Mouse (Mus musculus) stomach, embryonic 15.5 days (tissue): ENCODE data around the gene Rpl41. TPM values are rescaled to one million over a fixed set of nuclear protein-coding genes. Genes with fewer than 3 reads are reported as not detected.
"Not testable (repeated sequence)": the region's sequence is repeated elsewhere in the genome, so short reads cannot be mapped to it uniquely, and the experiment has no call there.

Source experiments
- ATAC-seq: fragments of 200-750 bp; cut with Nextera tagmentation; 2 replicates; pipeline ENCODE4 v1.8.0; 2017; ENCODE audit warnings: low read depth, moderate number of reproducible peaks, moderate TSS enrichment; ENCODE audit not compliant: insufficient read depth, low FRiP score
- H3K27ac ChIP-seq: fragments of 300-500 bp; sonication (generic); 2 replicates; pipeline ENCODE4 v1.5.1; 2015; ENCODE audit warnings: mild to moderate bottlenecking, inconsistent platforms
- H3K27me3 ChIP-seq: fragments of 300-500 bp; sonication (generic); replicated peaks from 2 replicates; pipeline ENCODE4 v1.6.1; 2015; ENCODE audit warnings: inconsistent platforms
- H3K36me3 ChIP-seq: fragments of 300-500 bp; sonication (generic); 2 replicates; pipeline ENCODE4 v1.6.1; 2015; ENCODE audit warnings: inconsistent platforms
- H3K4me1 ChIP-seq: fragments of 300-500 bp; sonication (generic); 2 replicates; pipeline ENCODE4 v1.6.1; 2015; ENCODE audit warnings: inconsistent platforms
- H3K4me2 ChIP-seq: fragments of 300-500 bp; sonication (generic); 2 replicates; pipeline ENCODE4 v1.6.1; 2015; ENCODE audit warnings: mild to moderate bottlenecking, inconsistent platforms
- H3K4me3 ChIP-seq: fragments of 300-500 bp; sonication (generic); replicated peaks from 2 replicates; pipeline ENCODE4 v1.5.1; 2015; ENCODE audit warnings: inconsistent platforms
- H3K9ac ChIP-seq: fragments of 300-500 bp; sonication (generic); 2 replicates; pipeline ENCODE4 v1.6.1; 2015; ENCODE audit warnings: inconsistent platforms
- H3K9me3 ChIP-seq: fragments of 300-500 bp; sonication (generic); 2 replicates; pipeline ENCODE4 v1.6.1; 2016; ENCODE audit warnings: inconsistent platforms
- WGBS: fragments of 180-500 bp; shearing (Covaris S2); methylation state at CpG from one replicate; pipeline ENCODE4 v1.1.7; 2015; 5-methylcytosine and 5-hydroxymethylcytosine counted together
- polyA plus RNA-seq: library from polyadenylated mRNA; unstranded; fragments of >200 nt; fragmentation: Nextera tagmentation; extraction: Ambion mirVana; gene quantifications from 2 replicates; pipeline ENCODE4 v1.2.1, GENCODE M21; 2015

Gene Rpl41
- polyA plus RNA-seq, 1 experiment from 2014 or later: 3,942 TPM

- not testable (repeated sequence) for H3K36me3 ChIP-seq, ATAC-seq, H3K27me3 ChIP-seq, H3K9me3 ChIP-seq, H3K4me1 ChIP-seq, H3K9ac ChIP-seq, H3K4me3 ChIP-seq, H3K27ac ChIP-seq, H3K4me2 ChIP-seq
- 88% methylated on average over 11 of the region's 11 CpGs for WGBS
These were observed 1.2 kb upstream of the Rpl41 start for GRCm38 (mm10) chr10:128550144-128550823.

GRCm38 (mm10) chr10:128549682-128550057 lies 565 bp upstream of the Rpl41 start:
- not testable (repeated sequence) for H3K36me3 ChIP-seq, H3K9me3 ChIP-seq, H3K27me3 ChIP-seq, H3K4me1 ChIP-seq, ATAC-seq, H3K4me2 ChIP-seq, H3K9ac ChIP-seq, H3K4me3 ChIP-seq
- peak overlapping the region; percentile 96; the same call in 1 of the 2 replicates for H3K27ac ChIP-seq
- 62% methylated on average over 6 of the region's 6 CpGs for WGBS

- not testable (repeated sequence) for ATAC-seq, H3K4me1 ChIP-seq, H3K27me3 ChIP-seq, H3K9me3 ChIP-seq
- Histone ChIP-seq H3K4me3 (peak overlapping the region; percentile 81), H3K4me2 (peak overlapping the region; percentile 74), H3K27ac (peak overlapping the region; percentile 97), H3K36me3 (peaks cover 18% of the 10 kb centered on the region), H3K9ac (peak overlapping the region; percentile 35)
- under 1% methylated on average over 26 of the region's 30 CpGs for WGBS
These were observed 884 bp downstream of the Rpl41 start for GRCm38 (mm10) chr10:128548051-128548791.

GRCm38 (mm10) chr10:128547361-128548032 lies 1.6 kb downstream of the Rpl41 start, which contains the start of gene Zc3h10:
TSS of gene Zc3h10 (minus strand) at chr10:128547774.
- H3K27me3 ChIP-seq: no peaks in the 10 kb centered on the region
- peak within 1 kb of the TSS; percentile 97 for H3K27ac ChIP-seq
- peaks cover 18% of the 10 kb centered on the region for H3K36me3 ChIP-seq
- peak within 1 kb of the TSS; percentile 74 for H3K4me2 ChIP-seq
- H3K4me3 ChIP-seq: peak within 1 kb of the TSS; percentile 81
- peak; percentile 90 for ATAC-seq
- H3K4me1 ChIP-seq: no peaks in the 10 kb centered on the region
- WGBS: under 1% methylated on average over 50 of the region's 50 CpGs
- peak within 1 kb of the TSS; percentile 49 for H3K9ac ChIP-seq
- no peaks in the 10 kb centered on the region for H3K9me3 ChIP-seq

GRCm38 (mm10) chr10:128546787-128547186 lies 2.3 kb downstream of the Rpl41 start:
- Histone ChIP-seq H3K4me3 (peak overlapping the region; percentile 81), H3K9ac (peak overlapping the region; percentile 49), H3K4me1 (no peaks in the 10 kb centered on the region), H3K36me3 (peaks cover 18% of the 10 kb centered on the region), H3K27me3 (no peaks in the 10 kb centered on the region), H3K4me2 (peak overlapping the region; percentile 74), H3K27ac (peak overlapping the region; percentile 97), H3K9me3 (no peaks in the 10 kb centered on the region)
- no peak for ATAC-seq
- 17% methylated on average over 7 of the region's 7 CpGs for WGBS

GRCm38 (mm10) chr10:128546361-128546760 lies 2.7 kb downstream of the Rpl41 start:
- H3K9me3 ChIP-seq: no peaks in the 10 kb centered on the region
- H3K9ac ChIP-seq: no peak overlapping the region
- no peaks in the 10 kb centered on the region for H3K27me3 ChIP-seq
- H3K4me2 ChIP-seq: peak overlapping the region; percentile 74
- H3K36me3 ChIP-seq: peaks cover 18% of the 10 kb centered on the region
- peak overlapping the region; percentile 97 for H3K27ac ChIP-seq
- ATAC-seq: no peak
- WGBS: 9% methylated on average over 4 of the region's 4 CpGs
- no peaks in the 10 kb centered on the region for H3K4me1 ChIP-seq
- peak overlapping the region; percentile 81 for H3K4me3 ChIP-seq

GRCm38 (mm10) chr10:128545570-128545898 lies 3.6 kb downstream of the Rpl41 start:
- Histone ChIP-seq H3K27me3 (no peaks in the 10 kb centered on the region), H3K36me3 (peaks cover 18% of the 10 kb centered on the region), H3K4me1 (no peaks in the 10 kb centered on the region), H3K4me2 (no peak overlapping the region), H3K9me3 (no peaks in the 10 kb centered on the region), H3K9ac (no peak overlapping the region), H3K4me3 (no peak overlapping the region), H3K27ac (no peak overlapping the region)
- 76% methylated on average over 3 of the region's 3 CpGs for WGBS
- no peak for ATAC-seq

GRCm38 (mm10) chr10:128544674-128545569 lies 4.2 kb downstream of the Rpl41 start:
- WGBS: 92% methylated on average over 37 of the region's 37 CpGs
- H3K4me2 ChIP-seq: no peak overlapping the region

GRCm38 (mm10) chr10:128544151-128544657 lies 4.9 kb downstream of the Rpl41 start:
- H3K9ac ChIP-seq: no peak overlapping the region
- H3K27me3 ChIP-seq: no peaks in the 10 kb centered on the region
- no peaks in the 10 kb centered on the region for H3K9me3 ChIP-seq
- H3K4me3 ChIP-seq: no peak overlapping the region
- ATAC-seq: no peak
- 96% methylated on average over 15 of the region's 15 CpGs for WGBS
- no peak overlapping the region for H3K4me2 ChIP-seq
- no peak overlapping the region for H3K27ac ChIP-seq
- no peaks in the 10 kb centered on the region for H3K4me1 ChIP-seq
- peaks cover 18% of the 10 kb centered on the region for H3K36me3 ChIP-seq

More at GRCm38 (mm10) chr10:128544674-128545569, 4.2 kb downstream of the Rpl41 start:
- ATAC-seq: no peak
- peaks cover 18% of the 10 kb centered on the region for H3K36me3 ChIP-seq
- no peaks in the 10 kb centered on the region for H3K27me3 ChIP-seq
- H3K9ac ChIP-seq: no peak overlapping the region
- no peak overlapping the region for H3K27ac ChIP-seq
- H3K4me1 ChIP-seq: no peaks in the 10 kb centered on the region
- no peaks in the 10 kb centered on the region for H3K9me3 ChIP-seq
- H3K4me3 ChIP-seq: no peak overlapping the region

GRCm38 (mm10) chr10:128543100-128543499 lies 6.0 kb downstream of the Rpl41 start:
- Histone ChIP-seq H3K9me3 (no peaks in the 10 kb centered on the region), H3K4me2 (no peak overlapping the region), H3K27me3 (no peaks in the 10 kb centered on the region), H3K27ac (no peak overlapping the region), H3K4me1 (no peaks in the 10 kb centered on the region), H3K36me3 (peaks cover 18% of the 10 kb centered on the region), H3K4me3 (no peak overlapping the region), H3K9ac (no peak overlapping the region)
- ATAC-seq: no peak
- 62% methylated on average over 2 of the region's 2 CpGs for WGBS

- Histone ChIP-seq H3K4me1 (peaks cover 4% of the 10 kb centered on the region; the same call in 1 of the 2 replicates), H3K9ac (no peak overlapping the region)
These were observed 10.7 kb downstream of the Rpl41 start for GRCm38 (mm10) chr10:128538340-128538870.

More at GRCm38 (mm10) chr10:128538340-128538870, 10.7 kb downstream of the Rpl41 start:
- Histone ChIP-seq H3K36me3 (no peaks in the 10 kb centered on the region), H3K27me3 (no peaks in the 10 kb centered on the region), H3K4me2 (no peak overlapping the region), H3K4me3 (no peak overlapping the region), H3K9me3 (no peaks in the 10 kb centered on the region), H3K27ac (no peak overlapping the region)
- ATAC-seq: no peak
- 93% methylated on average over 1 of the region's 1 CpGs for WGBS
